Mouse (Mus musculus) embryonic facial prominence, embryonic 13.5 days (tissue): ENCODE results near the gene Fbxw4. TPM values are rescaled to one million over a fixed set of nuclear protein-coding genes. Genes with fewer than 3 reads are reported as not detected.

Experiments
- ATAC-seq: fragments of 200-750 bp; cut with Nextera tagmentation; 2 replicates; pipeline ENCODE4 v1.8.0; 2017; ENCODE audit warnings: low read depth; ENCODE audit not compliant: insufficient number of reproducible peaks, insufficient read depth, low FRiP score, low TSS enrichment
- H3K27ac ChIP-seq: fragments of 300-500 bp; sonication (generic); 2 replicates; pipeline ENCODE4 v1.5.1; 2015; ENCODE audit warnings: moderate library complexity, mild to moderate bottlenecking, inconsistent platforms
- H3K27me3 ChIP-seq: fragments of 300-500 bp; sonication (generic); 2 replicates; pipeline ENCODE4 v1.6.1; 2015; ENCODE audit warnings: mild to moderate bottlenecking, inconsistent platforms
- H3K36me3 ChIP-seq: fragments of 300-500 bp; sonication (generic); 2 replicates; pipeline ENCODE4 v1.6.1; 2015; ENCODE audit warnings: mild to moderate bottlenecking, inconsistent platforms
- H3K4me1 ChIP-seq: fragments of 300-500 bp; sonication (generic); 2 replicates; pipeline ENCODE4 v1.6.1; 2015; ENCODE audit warnings: inconsistent platforms
- H3K4me2 ChIP-seq: fragments of 300-500 bp; sonication (generic); 2 replicates; pipeline ENCODE4 v1.6.1; 2015; ENCODE audit warnings: moderate library complexity, mild to moderate bottlenecking, inconsistent platforms
- H3K4me3 ChIP-seq: fragments of 300-500 bp; sonication (generic); 2 replicates; pipeline ENCODE4 v1.5.1; 2015; ENCODE audit warnings: mild to moderate bottlenecking, inconsistent platforms
- H3K9ac ChIP-seq: fragments of 300-500 bp; sonication (generic); 2 replicates; pipeline ENCODE4 v1.6.1; 2015; ENCODE audit warnings: mild to moderate bottlenecking, inconsistent platforms
- H3K9me3 ChIP-seq: fragments of 300-500 bp; sonication (generic); 2 replicates; pipeline ENCODE4 v1.6.1; 2016; ENCODE audit warnings: inconsistent platforms
- whole genome bisulfite sequencing: fragments of 180-500 bp; shearing (Covaris S2); methylation state at CpG from one replicate; pipeline ENCODE4 v1.1.7; 2015; ENCODE audit warnings: mixed read lengths; 5-methylcytosine and 5-hydroxymethylcytosine counted together
- polyA plus RNA-seq: library from polyadenylated mRNA; unstranded; fragments of >200 nt; fragmentation: Nextera tagmentation; extraction: Ambion mirVana; gene quantifications from 2 replicates; pipeline ENCODE4 v1.2.1, GENCODE M21; 2015

The Fbxw4 gene
- polyA plus RNA-seq, 1 experiment from 2014 or later: 6.9 TPM

GRCm38 (mm10) chr19:45575632-45576001 is 84.5 kb downstream of the Fbxw4 start:
- Histone ChIP-seq H3K4me2 (0 out of 2 replicates have a peak overlapping the region, but pooled peaks have one; percentile 3), H3K9me3 (no peaks in the 10 kb centered on the region), H3K4me3 (no peak overlapping the region), H3K27ac (no peak overlapping the region), H3K9ac (0 out of 2 replicates have a peak overlapping the region, but pooled peaks have one; percentile 17), H3K27me3 (no peaks in the 10 kb centered on the region), H3K36me3 (peaks cover 47% of the 10 kb centered on the region), H3K4me1 (peaks cover 42% of the 10 kb centered on the region)
- ATAC-seq: no peak
- WGBS: 9% methylated on average over 8 of the region's 8 CpGs

GRCm38 (mm10) chr19:45574941-45575631 is 85.0 kb downstream of the Fbxw4 start:
- H3K27ac ChIP-seq: peak overlapping the region; percentile 60; the same call in 1 of the 2 replicates
- H3K4me2 ChIP-seq: 0 out of 2 replicates have a peak overlapping the region, but pooled peaks have one; percentile 3
- no peak for ATAC-seq

GRCm38 (mm10) chr19:45574339-45574898 is 85.7 kb downstream of the Fbxw4 start:
- H3K27ac ChIP-seq: peak overlapping the region; percentile 60
- H3K36me3 ChIP-seq: peaks cover 41% of the 10 kb centered on the region
- H3K4me3 ChIP-seq: no peak overlapping the region
- peaks cover 40% of the 10 kb centered on the region for H3K4me1 ChIP-seq
- no peaks in the 10 kb centered on the region for H3K27me3 ChIP-seq
- H3K9ac ChIP-seq: no peak overlapping the region; the same call in 1 of the 2 replicates
- whole genome bisulfite sequencing: 54% methylated on average over 7 of the region's 7 CpGs
- H3K9me3 ChIP-seq: no peaks in the 10 kb centered on the region
- no peak overlapping the region for H3K4me2 ChIP-seq
- ATAC-seq: no peak

More at GRCm38 (mm10) chr19:45574941-45575631, 85.0 kb downstream of the Fbxw4 start:
- Histone ChIP-seq H3K4me1 (peaks cover 39% of the 10 kb centered on the region), H3K9me3 (no peaks in the 10 kb centered on the region), H3K27me3 (no peaks in the 10 kb centered on the region), H3K36me3 (peaks cover 47% of the 10 kb centered on the region), H3K9ac (0 out of 2 replicates have a peak overlapping the region, but pooled peaks have one; percentile 17), H3K4me3 (no peak overlapping the region)
- WGBS: 39% methylated on average over 19 of the region's 19 CpGs

GRCm38 (mm10) chr19:45573861-45574267 is 86.2 kb downstream of the Fbxw4 start:
- H3K36me3 ChIP-seq: peaks cover 36% of the 10 kb centered on the region
- H3K4me1 ChIP-seq: peaks cover 42% of the 10 kb centered on the region
- H3K27ac ChIP-seq: no peak overlapping the region
- no peak overlapping the region for H3K9ac ChIP-seq
- no peaks in the 10 kb centered on the region for H3K27me3 ChIP-seq
- WGBS: 21% methylated on average over 6 of the region's 6 CpGs
- no peaks in the 10 kb centered on the region for H3K9me3 ChIP-seq
- no peak overlapping the region for H3K4me2 ChIP-seq
- no peak overlapping the region for H3K4me3 ChIP-seq
- ATAC-seq: peak; percentile 52; the same call in 1 of the 2 replicates

- ATAC-seq: no peak
- Histone ChIP-seq H3K4me1 (peaks cover 46% of the 10 kb centered on the region), H3K4me2 (no peak overlapping the region), H3K9ac (no peak overlapping the region), H3K27me3 (no peaks in the 10 kb centered on the region), H3K36me3 (peaks cover 28% of the 10 kb centered on the region), H3K9me3 (no peaks in the 10 kb centered on the region), H3K4me3 (no peak overlapping the region), H3K27ac (no peak overlapping the region)
- WGBS: 67% methylated on average over 6 of the region's 6 CpGs
Measured at GRCm38 (mm10) chr19:45573033-45573432, 87.1 kb downstream of the Fbxw4 start.

GRCm38 (mm10) chr19:45567367-45567766 is 92.7 kb downstream of the Fbxw4 start:
- Histone ChIP-seq H3K9ac (0 out of 2 replicates have a peak overlapping the region, but pooled peaks have one; percentile 22), H3K27ac (0 out of 2 replicates have a peak overlapping the region, but pooled peaks have one; percentile 11), H3K4me1 (peaks cover 40% of the 10 kb centered on the region), H3K4me2 (no peak overlapping the region), H3K4me3 (no peak overlapping the region), H3K9me3 (no peaks in the 10 kb centered on the region), H3K36me3 (peaks cover 9% of the 10 kb centered on the region), H3K27me3 (no peaks in the 10 kb centered on the region)
- ATAC-seq: no peak
- 19% methylated on average over 14 of the region's 14 CpGs for WGBS

GRCm38 (mm10) chr19:45565925-45566715 is 94.0 kb downstream of the Fbxw4 start:
- peaks cover 40% of the 10 kb centered on the region for H3K4me1 ChIP-seq
- H3K27ac ChIP-seq: peak overlapping the region; percentile 11; the same call in 1 of the 2 replicates
- no peak for ATAC-seq
- no peaks in the 10 kb centered on the region for H3K9me3 ChIP-seq
- no peak overlapping the region for H3K4me2 ChIP-seq
- no peaks in the 10 kb centered on the region for H3K36me3 ChIP-seq
- H3K9ac ChIP-seq: no peak overlapping the region
- no peak overlapping the region for H3K4me3 ChIP-seq
- H3K27me3 ChIP-seq: no peaks in the 10 kb centered on the region
- 57% methylated on average over 15 of the region's 15 CpGs for WGBS

- Histone ChIP-seq H3K4me3 (peak within 1 kb of the TSS; percentile 74), H3K4me2 (peak within 1 kb of the TSS; percentile 93), H3K9ac (peak within 1 kb of the TSS; percentile 90), H3K27ac (peak within 1 kb of the TSS; percentile 78), H3K9me3 (no peaks in the 10 kb centered on the region), H3K36me3 (peaks cover 14% of the 10 kb centered on the region), H3K27me3 (no peaks in the 10 kb centered on the region), H3K4me1 (peaks cover 14% of the 10 kb centered on the region)
- WGBS: under 1% methylated on average over 35 of the region's 35 CpGs
- ATAC-seq: peak; percentile 79
Measured at GRCm38 (mm10) chr19:45560153-45560890, 99.8 kb downstream of the Fbxw4 start, which contains the start of the genes Poll and Gm17018. Gene Poll, minus strand, starts transcription at chr19:45560531. Gene Gm17018, plus strand, starts transcription at chr19:45560615.

GRCm38 (mm10) chr19:45554136-45554535 is 106.0 kb downstream of the Fbxw4 start:
- 92% methylated on average over 11 of the region's 11 CpGs for WGBS
- ATAC-seq: no peak
- Histone ChIP-seq H3K9me3 (no peaks in the 10 kb centered on the region), H3K4me2 (no peak overlapping the region), H3K9ac (no peak overlapping the region), H3K36me3 (peaks cover 48% of the 10 kb centered on the region), H3K4me1 (no peaks in the 10 kb centered on the region; the same call in 1 of the 2 replicates), H3K4me3 (no peak overlapping the region), H3K27me3 (peaks cover 6% of the 10 kb centered on the region; the same call in 1 of the 2 replicates), H3K27ac (no peak overlapping the region)

- Histone ChIP-seq H3K27ac (no peak overlapping the region), H3K4me3 (no peak overlapping the region), H3K4me1 (no peaks in the 10 kb centered on the region), H3K9ac (no peak overlapping the region), H3K9me3 (no peaks in the 10 kb centered on the region), H3K36me3 (peaks cover 43% of the 10 kb centered on the region), H3K27me3 (peaks cover 6% of the 10 kb centered on the region; the same call in 1 of the 2 replicates), H3K4me2 (no peak overlapping the region)
- ATAC-seq: no peak
- 72% methylated on average over 6 of the region's 6 CpGs for WGBS
Measured at GRCm38 (mm10) chr19:45552187-45552586, 107.9 kb downstream of the Fbxw4 start.

- Histone ChIP-seq H3K9me3 (no peaks in the 10 kb centered on the region), H3K4me3 (no peak overlapping the region), H3K27ac (no peak overlapping the region), H3K27me3 (peaks cover 23% of the 10 kb centered on the region), H3K4me2 (no peak overlapping the region), H3K36me3 (peaks cover 31% of the 10 kb centered on the region), H3K9ac (no peak overlapping the region), H3K4me1 (peaks cover under 1% of the 10 kb centered on the region; the same call in 1 of the 2 replicates)
- WGBS: 79% methylated on average over 4 of the region's 4 CpGs
- ATAC-seq: no peak
Measured at GRCm38 (mm10) chr19:45549948-45550347, 110.2 kb downstream of the Fbxw4 start.
